Mouse (Mus musculus) heart, adult 2 months (tissue): ENCODE data around the gene Rgs7. TPM values are rescaled to one million over a fixed set of nuclear protein-coding genes. Genes with fewer than 3 reads are reported as not detected.

ENCODE experiments used
- DNase-seq, 2 experiments: peaks; one replicate each; pipeline ENCODE4 v3.0.0; 2021
- H3K27ac ChIP-seq: fragments of 200-600 bp; 2 replicates; pipeline ENCODE4 v1.8.1; 2022
- H3K27me3 ChIP-seq: fragments of 200-500 bp; 2 replicates; pipeline ENCODE4 v1.6.1; 2012; ENCODE audit warnings: mild to moderate bottlenecking, low read length, inconsistent platforms, mixed read lengths; ENCODE audit not compliant: control insufficient read depth, insufficient read depth
- H3K36me3 ChIP-seq: fragments of 200-500 bp; 2 replicates; pipeline ENCODE4 v1.6.1; 2012; ENCODE audit warnings: low read length, inconsistent platforms; ENCODE audit not compliant: control insufficient read depth, insufficient read depth
- H3K4me1 ChIP-seq: fragments of 200-500 bp; 2 replicates; pipeline ENCODE4 v1.6.1; 2011; ENCODE audit warnings: low read length; ENCODE audit not compliant: control insufficient read depth, insufficient read depth
- H3K4me3 ChIP-seq: fragments of 200-600 bp; 2 replicates; pipeline ENCODE4 v1.8.1; 2022
- H3K79me2 ChIP-seq: fragments of 200-500 bp; replicated peaks from 2 replicates; pipeline ENCODE4 v1.6.1; 2012; ENCODE audit warnings: mild to moderate bottlenecking, inconsistent platforms, low read length, moderate library complexity, mixed read lengths; ENCODE audit not compliant: control insufficient read depth, insufficient read depth
- H3K9ac ChIP-seq: fragments of 200-500 bp; 2 replicates; pipeline ENCODE4 v1.6.1; 2012; ENCODE audit warnings: low read depth, mild to moderate bottlenecking, control low read depth, inconsistent platforms, low read length, mixed read lengths
- CTCF ChIP-seq: fragments of 200-600 bp; IDR thresholded peaks from 2 replicates; pipeline ENCODE4 v1.8.1; 2022; ENCODE audit warnings: antibody characterized with exemption, mild to moderate bottlenecking, moderate library complexity
- EP300 ChIP-seq: fragments of 200-500 bp; IDR thresholded peaks from 2 replicates; pipeline ENCODE4 v1.6.1; 2011; ENCODE audit warnings: low read depth, low read length, control low read depth; ENCODE audit not compliant: insufficient read depth
- POLR2A ChIP-seq: fragments of 200-500 bp; IDR thresholded peaks from 2 replicates; pipeline ENCODE4 v1.6.1; 2011; ENCODE audit warnings: mild to moderate bottlenecking, low read depth, low read length, control low read depth; ENCODE audit not compliant: insufficient read depth
- WGBS: fragments of 180-500 bp; shearing (Covaris S2); methylation state at CpG from one replicate; pipeline ENCODE4 v1.1.7; 2018; 5-methylcytosine and 5-hydroxymethylcytosine counted together
- intact Hi-C: fragments of 180-260 bp; cut with DNase I; formaldehyde crosslinking; loops from one replicate; pipeline ENCODE4 v1.15.1; 2025
- polyA plus RNA-seq: library from polyadenylated mRNA; depleted of rRNA; stranded (reverse); fragments of >200 nt; gene quantifications from 2 replicates; pipeline ENCODE4 v1.2.3, GENCODE M21; 2012
- total RNA-seq, 2 experiments: library from RNA; stranded (reverse); gene quantifications; 2 replicates each; pipeline ENCODE4 v1.2.3; 2021

Gene Rgs7
- total and polyA plus RNA-seq, 3 experiments: 1.3 to 3.0 (median 1.8) TPM

GRCm38 (mm10) chr1:175262341-175262740, 230.0 kb downstream of the Rgs7 start:
- Histone ChIP-seq H3K79me2 (no peaks in the 10 kb centered on the region), H3K4me1 (no peaks in the 10 kb centered on the region), H3K4me3 (no peak overlapping the region), H3K27ac (no peak overlapping the region), H3K36me3 (no peaks in the 10 kb centered on the region), H3K9ac (no peak overlapping the region), H3K27me3 (no peaks in the 10 kb centered on the region)
- TF ChIP-seq EP300 (no peak), POLR2A (no peak), CTCF (no peak)
- intact Hi-C loops: no loop called here
- DNase-seq: no peak

GRCm38 (mm10) chr1:175259374-175259773, 232.9 kb downstream of the Rgs7 start:
- Histone ChIP-seq H3K27me3 (no peaks in the 10 kb centered on the region), H3K9ac (no peak overlapping the region), H3K4me3 (no peak overlapping the region), H3K79me2 (no peaks in the 10 kb centered on the region), H3K4me1 (no peaks in the 10 kb centered on the region), H3K36me3 (no peaks in the 10 kb centered on the region), H3K27ac (no peak overlapping the region)
- 65% methylated on average over 1 of the region's 1 CpGs for WGBS
- DNase-seq: no peak
- intact Hi-C loops: no loop called here
- no peak for TF ChIP-seq EP300
- no peak for TF ChIP-seq POLR2A

GRCm38 (mm10) chr1:175255224-175255623, 237.1 kb downstream of the Rgs7 start:
- H3K36me3 ChIP-seq: no peaks in the 10 kb centered on the region
- intact Hi-C loops: no loop called here
- H3K79me2 ChIP-seq: no peaks in the 10 kb centered on the region
- no peak overlapping the region for H3K4me3 ChIP-seq
- no peak overlapping the region for H3K9ac ChIP-seq
- no peak overlapping the region for H3K27ac ChIP-seq
- H3K27me3 ChIP-seq: no peaks in the 10 kb centered on the region
- WGBS: 40% methylated on average over 3 of the region's 3 CpGs
- H3K4me1 ChIP-seq: no peaks in the 10 kb centered on the region
- TF ChIP-seq EP300 (no peak), CTCF (no peak), POLR2A (no peak)
- no peak for DNase-seq

- intact Hi-C loops: no loop called here
- no peaks in the 10 kb centered on the region for H3K79me2 ChIP-seq
Measured at GRCm38 (mm10) chr1:175254724-175255123, 237.6 kb downstream of the Rgs7 start.

DNA sequence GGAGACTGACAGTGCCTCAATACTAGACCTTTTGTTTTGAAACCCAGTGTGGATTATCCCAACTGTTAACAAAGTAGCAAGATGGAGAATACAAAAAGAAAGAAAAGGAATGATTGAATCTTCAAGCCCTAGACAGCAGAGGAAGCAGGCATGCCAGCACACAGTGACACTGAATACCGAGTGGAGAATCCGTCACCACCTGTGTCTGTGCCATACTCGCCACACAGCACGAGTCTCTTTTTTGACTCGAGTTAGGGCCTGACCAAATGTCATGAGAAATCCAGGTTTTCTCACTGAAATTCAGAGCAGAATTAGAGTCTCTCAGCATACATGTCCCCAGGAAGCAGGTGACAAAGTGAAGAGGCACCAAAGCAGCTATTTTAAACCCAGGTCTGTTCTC, 250.2 kb downstream of the Rgs7 start:
- WGBS: 75% methylated on average over 5 of the region's 5 CpGs
- no peak for TF ChIP-seq POLR2A
- TF ChIP-seq CTCF: no peak
- TF ChIP-seq EP300: no peak

More at GRCm38 (mm10) chr1:175254724-175255123, 237.6 kb downstream of the Rgs7 start:
- no peak for TF ChIP-seq CTCF
- no peak for TF ChIP-seq EP300
- no peak for TF ChIP-seq POLR2A
- no peak overlapping the region for H3K27ac ChIP-seq
- no peak overlapping the region for H3K9ac ChIP-seq
- H3K4me1 ChIP-seq: no peaks in the 10 kb centered on the region
- no peak for DNase-seq
- H3K36me3 ChIP-seq: no peaks in the 10 kb centered on the region
- no peaks in the 10 kb centered on the region for H3K27me3 ChIP-seq
- no peak overlapping the region for H3K4me3 ChIP-seq
- WGBS: 39% methylated on average over 3 of the region's 3 CpGs

GRCm38 (mm10) chr1:175240137-175240536, 252.2 kb downstream of the Rgs7 start:
- no peak for TF ChIP-seq EP300
- no peak for TF ChIP-seq CTCF
- no peak for TF ChIP-seq POLR2A
- H3K4me1 ChIP-seq: no peaks in the 10 kb centered on the region
- no peaks in the 10 kb centered on the region for H3K36me3 ChIP-seq
- H3K9ac ChIP-seq: no peak overlapping the region
- no peaks in the 10 kb centered on the region for H3K27me3 ChIP-seq
- 41% methylated on average over 2 of the region's 2 CpGs for WGBS
- H3K27ac ChIP-seq: no peak overlapping the region
- H3K79me2 ChIP-seq: no peaks in the 10 kb centered on the region
- intact Hi-C loops: no loop called here
- no peak overlapping the region for H3K4me3 ChIP-seq
- no peak for DNase-seq

More for the DNA sequence above, 250.2 kb downstream of the Rgs7 start:
- Histone ChIP-seq H3K36me3 (no peaks in the 10 kb centered on the region), H3K9ac (no peak overlapping the region), H3K27ac (no peak overlapping the region), H3K4me3 (no peak overlapping the region), H3K79me2 (no peaks in the 10 kb centered on the region), H3K27me3 (no peaks in the 10 kb centered on the region), H3K4me1 (no peaks in the 10 kb centered on the region)
- DNase-seq: no peak
- intact Hi-C loops: no loop called here
